Mouse (Mus musculus) liver, postnatal 0 days (tissue): ENCODE data around the gene Gm20388. TPM values are rescaled to one million over a fixed set of nuclear protein-coding genes. Genes with fewer than 3 reads are reported as not detected.

ENCODE experiments used
- ATAC-seq: fragments of 200-750 bp; cut with Nextera tagmentation; 2 replicates; pipeline ENCODE4 v1.8.0; 2017; ENCODE audit warnings: mild to moderate bottlenecking, moderate library complexity
- DNase-seq: peaks from one replicate; pipeline ENCODE4 v3.0.0-alpha.2; 2016
- H3K27ac ChIP-seq: fragments of 300-500 bp; sonication (generic); 2 replicates; pipeline ENCODE4 v1.5.1; 2014; ENCODE audit warnings: antibody characterized with exemption, moderate library complexity, mild to moderate bottlenecking, low read depth
- H3K27me3 ChIP-seq: fragments of 300-500 bp; sonication (generic); 2 replicates; pipeline ENCODE4 v1.6.1; 2014; ENCODE audit warnings: low read length, control low read depth, mixed read lengths; ENCODE audit not compliant: insufficient read depth
- H3K36me3 ChIP-seq: fragments of 300-500 bp; sonication (generic); replicated peaks from 2 replicates; pipeline ENCODE4 v1.6.1; 2014; ENCODE audit warnings: mild to moderate bottlenecking, control low read depth, low read length, moderate library complexity, mixed read lengths; ENCODE audit not compliant: insufficient read depth
- H3K4me1 ChIP-seq: fragments of 300-500 bp; sonication (generic); 2 replicates; pipeline ENCODE4 v1.6.1; 2014; ENCODE audit warnings: antibody characterized with exemption, mild to moderate bottlenecking, control low read depth; ENCODE audit not compliant: insufficient read depth
- H3K4me2 ChIP-seq: fragments of 300-500 bp; sonication (generic); 2 replicates; pipeline ENCODE4 v1.6.1; 2014; ENCODE audit warnings: low read depth, mild to moderate bottlenecking, low read length, moderate library complexity, mixed read lengths
- H3K4me3 ChIP-seq: fragments of 300-500 bp; sonication (generic); 2 replicates; pipeline ENCODE4 v1.5.1; 2014; ENCODE audit warnings: low read depth, low read length
- H3K9ac ChIP-seq: fragments of 300-500 bp; sonication (generic); replicated peaks from 2 replicates; pipeline ENCODE4 v1.6.1; 2014; ENCODE audit warnings: mild to moderate bottlenecking, moderate library complexity
- H3K9me3 ChIP-seq: fragments of 300-500 bp; sonication (generic); 2 replicates; pipeline ENCODE4 v1.6.1; 2016; ENCODE audit warnings: mild to moderate bottlenecking, control low read depth, low read length, mixed read lengths
- CTCF ChIP-seq: sonication (generic); IDR thresholded peaks from 2 replicates; pipeline ENCODE4 v1.5.1; 2016; ENCODE audit warnings: antibody characterized with exemption, low read depth
- EP300 ChIP-seq: IDR thresholded peaks from 2 replicates; pipeline ENCODE4 v1.6.1; 2016; ENCODE audit warnings: antibody characterized with exemption, low read depth, mild to moderate bottlenecking
- WGBS: fragments of 180-500 bp; shearing (Covaris S2); extraction: QIAGEN DNeasy Blood & Tissue Kit; methylation state at CpG from one replicate; pipeline ENCODE4 v1.1.7; 2014; ENCODE audit not compliant: insufficient replicate concordance; 5-methylcytosine and 5-hydroxymethylcytosine counted together
- polyA plus RNA-seq: library from polyadenylated mRNA; unstranded; fragments of >200 nt; fragmentation: Nextera tagmentation; extraction: Ambion mirVana; gene quantifications from 2 replicates; pipeline ENCODE4 v1.2.1, GENCODE M21; 2015

The Gm20388 gene
- polyA plus RNA-seq, 1 experiment from 2014 or later = not detected

DNA sequence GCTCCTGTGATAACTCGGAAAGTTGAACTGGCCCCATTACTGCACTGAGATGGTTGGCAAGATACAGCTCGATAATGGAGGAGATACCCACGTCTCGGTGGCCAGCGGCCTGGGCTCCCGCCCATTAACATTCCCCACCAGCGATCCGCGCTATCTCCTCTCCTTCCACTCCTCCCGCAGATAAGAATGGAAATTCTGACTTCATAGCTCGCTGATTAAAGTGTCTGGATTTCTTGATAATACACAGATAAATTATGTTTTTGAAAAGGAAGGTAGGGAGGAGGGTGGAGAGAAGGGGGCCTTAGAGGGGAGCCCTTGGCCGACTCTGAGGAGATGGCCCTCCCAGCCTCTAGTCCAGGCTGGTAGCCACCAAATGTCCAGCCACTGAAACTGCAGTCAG lies 2380.4 kb downstream of the Gm20388 start:
- Histone ChIP-seq H3K9me3 (no peaks in the 10 kb centered on the region), H3K4me3 (no peak overlapping the region), H3K36me3 (peaks cover 46% of the 10 kb centered on the region), H3K4me1 (peaks cover 89% of the 10 kb centered on the region), H3K4me2 (peak overlapping the region; percentile 39), H3K27me3 (no peaks in the 10 kb centered on the region), H3K27ac (peak overlapping the region; percentile 45; the same call in 1 of the 2 replicates), H3K9ac (peak overlapping the region; percentile 33)
- ATAC-seq = no peak
- WGBS = 41% methylated on average over 12 of the region's 12 CpGs
- TF ChIP-seq EP300 = 0 out of 2 replicates have a peak, but pooled peaks have one; percentile 28
- TF ChIP-seq CTCF = no peak
- no peak for DNase-seq

DNA sequence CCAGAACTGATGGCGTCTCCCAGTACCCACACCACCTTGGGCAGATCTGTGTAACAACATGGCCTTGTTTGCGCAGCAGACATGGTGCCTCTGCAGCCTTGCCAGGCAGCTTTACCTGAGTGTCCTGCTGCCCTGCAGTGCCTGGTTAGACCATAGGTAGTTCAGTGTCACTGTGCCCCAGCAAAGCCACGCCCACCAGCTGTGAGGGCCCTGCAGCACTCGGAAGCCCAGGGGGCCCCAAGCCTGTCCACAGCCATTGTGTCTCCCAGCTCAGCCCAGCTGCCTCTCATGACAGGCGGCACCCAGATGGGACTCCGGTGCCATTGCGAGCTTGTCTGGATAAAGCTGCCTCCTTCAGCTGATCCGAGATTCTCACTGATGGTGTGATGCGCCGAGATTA lies 2380.9 kb downstream of the Gm20388 start:
- peak overlapping the region; percentile 45; the same call in 1 of the 2 replicates for H3K27ac ChIP-seq
- peak overlapping the region; percentile 39 for H3K4me2 ChIP-seq
- H3K27me3 ChIP-seq = no peaks in the 10 kb centered on the region
- TF ChIP-seq EP300 (no peak), CTCF (no peak; the same call in 1 of the 2 replicates)
- peak overlapping the region; percentile 33 for H3K9ac ChIP-seq
- no peak overlapping the region for H3K4me3 ChIP-seq
- H3K9me3 ChIP-seq = no peaks in the 10 kb centered on the region
- peaks cover 89% of the 10 kb centered on the region for H3K4me1 ChIP-seq
- H3K36me3 ChIP-seq = peaks cover 46% of the 10 kb centered on the region
- peak; percentile 60 for DNase-seq
- WGBS = 60% methylated on average over 10 of the region's 10 CpGs
- no peak for ATAC-seq

DNA sequence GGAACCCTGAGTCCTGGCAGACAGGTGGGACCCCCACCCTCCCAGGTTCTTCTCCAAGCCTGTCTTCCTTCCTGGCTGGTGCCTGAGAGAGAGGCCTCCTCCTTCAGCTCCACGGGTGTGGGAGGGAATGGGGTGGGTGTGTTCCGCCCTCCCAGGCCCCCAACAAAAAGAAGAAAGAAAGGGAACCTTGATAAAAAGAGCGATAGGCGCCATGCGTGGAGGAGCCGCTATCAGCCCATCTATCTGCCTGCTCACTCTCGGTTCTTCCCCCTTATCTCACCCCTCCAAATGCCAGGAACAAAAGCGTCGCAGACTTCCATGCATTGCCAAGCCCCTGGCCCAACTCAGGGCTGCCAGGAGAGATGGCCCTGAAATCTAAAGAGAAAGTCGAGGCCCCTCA lies 2382.8 kb downstream of the Gm20388 start:
- no peaks in the 10 kb centered on the region for H3K9me3 ChIP-seq
- no peak for ATAC-seq
- peaks cover 87% of the 10 kb centered on the region for H3K4me1 ChIP-seq
- no peaks in the 10 kb centered on the region for H3K27me3 ChIP-seq
- WGBS = 44% methylated on average over 10 of the region's 10 CpGs
- peak overlapping the region; percentile 77 for H3K27ac ChIP-seq
- peak overlapping the region; percentile 4; the same call in 1 of the 2 replicates for H3K9ac ChIP-seq
- peak overlapping the region; percentile 65 for H3K4me2 ChIP-seq
- no peak; the same call in 1 of the 2 replicates for TF ChIP-seq EP300
- DNase-seq = no peak
- no peak overlapping the region for H3K4me3 ChIP-seq
- H3K36me3 ChIP-seq = peaks cover 36% of the 10 kb centered on the region

DNA sequence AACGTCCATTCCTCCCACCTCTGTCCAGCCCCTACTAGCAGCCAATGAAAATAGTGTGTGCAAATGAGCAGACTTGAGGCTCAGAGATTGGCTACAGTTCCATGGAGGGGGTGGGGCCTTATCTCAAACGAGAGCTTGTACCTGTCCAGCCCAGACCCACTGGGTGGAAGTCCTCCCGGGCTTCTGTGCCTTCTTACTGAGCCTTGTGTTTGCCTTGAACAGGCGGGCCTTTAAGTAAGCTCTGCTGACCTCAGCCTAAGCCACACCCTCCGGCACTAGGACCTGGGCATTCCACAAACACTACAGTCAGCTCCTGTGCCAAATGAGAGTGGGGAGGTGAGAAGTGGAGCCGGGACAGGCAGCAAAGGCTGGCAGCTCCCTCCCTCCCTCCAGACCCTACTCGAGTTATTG lies 2383.6 kb downstream of the Gm20388 start:
- Histone ChIP-seq H3K4me3 (no peak overlapping the region), H3K36me3 (peaks cover 36% of the 10 kb centered on the region)
- DNase-seq = peak; percentile 83

DNA sequence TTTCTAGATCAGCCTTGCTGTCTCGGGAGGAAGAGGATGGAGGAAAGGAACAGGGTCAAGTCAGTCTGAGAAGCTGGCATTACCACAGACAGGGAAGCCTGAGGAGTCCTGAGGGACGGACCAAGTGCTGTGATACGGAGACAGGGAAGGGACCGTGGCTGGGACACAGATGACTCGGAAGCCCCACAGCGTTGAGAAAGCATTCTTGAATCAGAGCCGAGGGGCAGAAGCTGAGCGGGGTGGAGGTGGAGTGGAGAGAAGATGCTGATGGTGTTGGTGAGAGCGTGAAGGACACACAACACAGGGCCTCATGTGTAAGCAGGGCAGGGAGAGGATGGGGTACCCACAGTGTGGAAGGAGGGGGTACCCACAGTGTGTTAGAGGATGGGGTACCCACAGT lies 2384.7 kb downstream of the Gm20388 start:
- DNase-seq (no peak), ATAC-seq (no peak)
- H3K4me3 ChIP-seq = no peak overlapping the region
- TF ChIP-seq CTCF (no peak), EP300 (no peak)
- no peaks in the 10 kb centered on the region for H3K27me3 ChIP-seq
- H3K4me1 ChIP-seq = peaks cover 85% of the 10 kb centered on the region
- H3K27ac ChIP-seq = peak overlapping the region; percentile 36
- peak overlapping the region; percentile 65; the same call in 1 of the 2 replicates for H3K4me2 ChIP-seq
- no peak overlapping the region; the same call in 1 of the 2 replicates for H3K9ac ChIP-seq
- H3K36me3 ChIP-seq = peaks cover 25% of the 10 kb centered on the region
- 71% methylated on average over 9 of the region's 9 CpGs for WGBS
- H3K9me3 ChIP-seq = no peaks in the 10 kb centered on the region

More for the DNA sequence above, 2383.6 kb downstream of the Gm20388 start:
- TF ChIP-seq CTCF (no peak), EP300 (0 out of 2 replicates have a peak, but pooled peaks have one; percentile 35)
- H3K27ac ChIP-seq = peak overlapping the region; percentile 77
- H3K9me3 ChIP-seq = no peaks in the 10 kb centered on the region
- H3K9ac ChIP-seq = no peak overlapping the region
- peaks cover 87% of the 10 kb centered on the region for H3K4me1 ChIP-seq
- peak overlapping the region; percentile 65 for H3K4me2 ChIP-seq
- H3K27me3 ChIP-seq = no peaks in the 10 kb centered on the region
- 14% methylated on average over 7 of the region's 7 CpGs for WGBS
- ATAC-seq = peak; percentile 96

DNA sequence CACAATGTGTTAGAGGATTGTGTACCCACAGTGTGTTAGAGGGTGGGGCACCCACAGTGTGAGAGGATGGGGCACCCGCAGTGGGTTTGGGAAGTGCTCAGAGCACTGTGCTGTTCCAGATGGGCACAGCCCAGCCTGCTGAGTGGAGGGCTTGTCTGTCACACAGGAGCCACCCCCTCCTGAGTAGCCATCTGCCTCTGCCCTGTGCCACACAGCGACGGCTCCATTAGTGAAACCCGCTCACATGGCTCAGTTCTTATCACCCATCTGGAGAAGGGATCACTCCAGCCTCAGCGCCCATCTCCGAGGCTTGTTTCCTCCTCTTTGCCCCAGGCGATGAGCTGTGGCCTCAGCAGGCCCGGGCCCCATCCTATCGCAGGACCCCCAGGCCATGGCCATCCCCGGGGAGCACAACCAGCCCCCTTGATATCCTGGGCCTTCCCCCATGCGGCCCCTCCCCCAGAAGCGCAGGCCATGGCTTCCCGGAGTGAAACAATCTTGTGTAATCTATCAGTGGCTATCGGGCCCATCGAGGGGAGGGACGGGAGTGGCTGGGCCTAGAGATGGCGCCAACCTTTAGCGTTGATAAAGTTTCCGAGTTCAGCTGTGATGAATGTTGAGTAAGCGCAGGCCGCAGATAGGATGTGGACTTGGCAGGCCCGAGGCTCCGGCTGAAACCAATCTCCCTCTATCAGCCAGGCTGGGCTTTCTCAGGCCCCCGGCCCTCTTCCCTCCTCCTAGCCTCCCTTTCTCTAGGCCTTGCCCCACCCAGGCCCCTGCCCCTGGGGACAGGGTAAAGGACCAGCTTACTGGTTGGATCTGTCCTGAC lies 2385.7 kb downstream of the Gm20388 start:
- ATAC-seq (peak; percentile 35), DNase-seq (peak; percentile 55)
- no peaks in the 10 kb centered on the region for H3K27me3 ChIP-seq
- no peaks in the 10 kb centered on the region for H3K9me3 ChIP-seq
- H3K36me3 ChIP-seq = peaks cover 25% of the 10 kb centered on the region
- H3K27ac ChIP-seq = peak overlapping the region; percentile 66
- peak overlapping the region; percentile 65 for H3K4me2 ChIP-seq
- peak overlapping the region; percentile 42 for H3K9ac ChIP-seq
- no peak for TF ChIP-seq EP300
- TF ChIP-seq CTCF = no peak
- H3K4me1 ChIP-seq = peaks cover 83% of the 10 kb centered on the region
- H3K4me3 ChIP-seq = peak overlapping the region; percentile 23
- 25% methylated on average over 24 of the region's 24 CpGs for WGBS
